Mouse (Mus musculus): ENCODE measurements at regions not wholly inside any gene's neighbourhood (a gene's known extent, or its start where the extent isn't known, plus 50 kb on each side); places are given as distances from the start of the nearest gene placed in this dataset.

GRCm38 (mm10) chr9:92865822-92866221 is 323.8 kb downstream of the Plod2 start:
- no peak for DNase-seq

GRCm38 (mm10) chr9:92878589-92878988 is 336.6 kb downstream of the Plod2 start:
- DNase-seq: no peak

GRCm38 (mm10) chr9:92879812-92880211 is 337.8 kb downstream of the Plod2 start:
- no peak for DNase-seq

GRCm38 (mm10) chr9:92882251-92882832 is 340.3 kb downstream of the Plod2 start:
- no peak for DNase-seq

- no peak for DNase-seq
Observed at GRCm38 (mm10) chr9:92890063-92890462, 348.0 kb downstream of the Plod2 start.

GRCm38 (mm10) chr9:92899733-92900132 is 357.7 kb downstream of the Plod2 start:
- DNase-seq: no peak

- no peak for DNase-seq
Observed at GRCm38 (mm10) chr9:92907102-92907501, 365.1 kb downstream of the Plod2 start.

GRCm38 (mm10) chr9:92919396-92919795 is 377.4 kb downstream of the Plod2 start:
- DNase-seq: no peak

GRCm38 (mm10) chr9:92930231-92930966 is 388.4 kb downstream of the Plod2 start:
- DNase-seq: no peak

GRCm38 (mm10) chr9:92937802-92938201 is 395.8 kb downstream of the Plod2 start:
- DNase-seq: no peak

- no peak for DNase-seq
Observed at GRCm38 (mm10) chr9:92950092-92950491, 408.1 kb downstream of the Plod2 start.

- DNase-seq: no peak
Observed at GRCm38 (mm10) chr9:92963275-92963674, 421.3 kb downstream of the Plod2 start.

- no peak for DNase-seq
Observed at GRCm38 (mm10) chr9:92991759-92992158, 449.7 kb downstream of the Plod2 start.

- no peak for DNase-seq
Observed at GRCm38 (mm10) chr9:92996156-92996555, 454.1 kb downstream of the Plod2 start.

GRCm38 (mm10) chr9:93005182-93005953 is 463.3 kb downstream of the Plod2 start:
- no peak for DNase-seq

GRCm38 (mm10) chr9:93008511-93009302 is 466.7 kb downstream of the Plod2 start:
- DNase-seq: no peak

GRCm38 (mm10) chr9:93044298-93044912 is 502.4 kb downstream of the Plod2 start:
- no peak for DNase-seq

GRCm38 (mm10) chr9:93072140-93072539 is 530.1 kb downstream of the Plod2 start:
- no peak for DNase-seq

GRCm38 (mm10) chr9:93083114-93083513 is 541.1 kb downstream of the Plod2 start:
- no peak for DNase-seq

GRCm38 (mm10) chr9:93098008-93098581 is 556.1 kb downstream of the Plod2 start:
- no peak for DNase-seq

GRCm38 (mm10) chr9:93130561-93130960 is 588.5 kb downstream of the Plod2 start:
- no peak for DNase-seq

- DNase-seq: no peak
Observed at GRCm38 (mm10) chr9:93131620-93132200, 589.7 kb downstream of the Plod2 start.

Data from heart, adult 11 months (tissue).